Mouse (Mus musculus): Measurements from ENCODE around the gene Eln. TPM values are rescaled to one million over a fixed set of nuclear protein-coding genes. Genes with fewer than 3 reads are reported as not detected.

The Eln gene
- total RNA-seq, 2 experiments from 2014 or later: 17.6 to 31.6 TPM

DNA sequence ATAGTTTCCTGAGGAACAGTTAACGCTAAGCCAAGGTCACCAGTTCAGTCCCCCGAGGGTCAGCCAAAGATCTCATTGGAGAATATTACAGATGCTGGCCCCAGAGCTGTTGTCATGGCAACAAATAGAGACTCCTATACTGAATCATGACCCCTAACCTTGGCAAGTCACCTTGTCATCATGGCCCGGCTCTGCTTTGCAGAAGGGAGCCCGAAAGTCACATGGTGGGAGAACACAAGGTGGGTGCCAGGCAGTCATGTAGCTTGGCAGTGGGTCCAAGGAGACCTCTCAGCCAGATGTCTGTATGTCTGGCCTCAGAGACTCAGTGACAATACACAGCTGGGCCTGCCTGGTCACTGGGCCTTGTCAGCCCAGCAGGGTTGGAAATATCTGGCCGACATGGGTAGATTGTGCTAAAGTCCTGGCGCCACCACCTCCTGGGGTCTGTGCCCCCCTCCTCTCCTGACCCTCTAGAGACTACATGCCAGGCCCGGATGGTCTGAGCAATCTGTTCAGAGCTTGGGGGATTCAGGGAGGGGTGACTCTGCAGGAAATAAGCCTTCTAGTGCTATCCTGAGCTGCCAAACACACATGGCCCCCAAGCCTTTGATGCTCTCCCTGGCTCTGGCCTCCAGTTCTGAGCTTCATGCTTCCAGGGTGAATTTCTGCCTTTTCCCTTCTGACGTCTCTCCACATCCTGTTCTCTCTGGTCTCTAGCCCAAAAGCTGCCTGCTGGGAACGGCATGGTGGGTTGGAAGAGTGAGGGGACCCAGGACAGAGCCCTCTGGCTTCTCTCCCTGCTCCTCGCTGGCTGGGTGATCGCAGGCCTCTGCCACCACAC lies 6.4 kb downstream of the Eln start:
- TF ChIP-seq CTCF (IDR thresholded peaks at IDR 0.05): no peak
- DNase-seq: peak; percentile 41
- peak overlapping the region; percentile 34 for H3K4me3 ChIP-seq
- intact Hi-C loops (cut with DNase I): no loop called here
- H3K27ac ChIP-seq: peak overlapping the region; percentile 93

DNA sequence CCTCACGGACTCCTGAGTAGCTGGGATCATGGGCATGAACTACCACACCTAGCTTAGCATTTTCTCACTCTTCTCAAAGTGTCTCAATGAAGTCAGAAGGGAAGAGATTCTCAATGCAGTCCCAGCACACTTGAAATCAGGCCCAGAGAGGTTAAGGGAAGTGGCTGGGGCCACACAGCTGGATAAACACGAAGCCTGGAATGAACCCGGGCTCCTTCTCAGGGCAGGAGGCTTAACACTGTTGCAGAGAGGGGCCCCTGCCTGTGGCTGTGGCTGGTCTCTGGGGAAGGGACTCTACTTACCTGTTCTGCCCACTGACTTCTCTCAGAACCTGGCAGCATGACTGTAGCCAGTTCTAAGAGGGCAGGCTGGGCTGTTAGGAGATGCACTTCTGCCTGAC lies 7.2 kb downstream of the Eln start:
- DNase-seq: no peak
- Histone ChIP-seq H3K27ac (peak overlapping the region; percentile 58), H3K4me3 (no peak overlapping the region)
- intact Hi-C loops (cut with DNase I): no loop called here
- TF ChIP-seq CTCF (IDR thresholded peaks at IDR 0.05): no peak

DNA sequence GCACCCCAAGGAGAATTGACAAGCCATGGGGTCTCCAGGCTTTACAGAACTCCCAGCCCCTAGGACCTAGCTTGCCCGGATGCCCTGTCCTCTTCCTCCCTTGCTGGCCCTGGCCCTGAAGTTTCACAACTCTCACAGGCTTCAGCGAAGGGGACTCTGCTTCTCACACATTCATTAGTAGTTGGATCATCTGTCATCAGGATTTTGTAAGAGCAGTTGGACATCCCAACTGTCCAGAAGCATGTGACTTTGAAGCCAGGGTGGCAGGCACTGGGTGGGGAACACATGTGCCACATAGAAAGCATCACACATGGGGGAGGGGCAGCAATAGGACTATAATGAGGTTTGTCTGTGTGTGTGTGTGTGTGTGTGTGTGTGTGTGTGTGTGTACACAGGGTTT lies 12.2 kb downstream of the Eln start:
- TF ChIP-seq CTCF (IDR thresholded peaks at IDR 0.05): no peak
- Histone ChIP-seq H3K4me3 (no peak overlapping the region), H3K27ac (no peak overlapping the region)
- intact Hi-C loops (cut with DNase I): no loop called here
- no peak for DNase-seq

GRCm38 (mm10) chr5:134734072-134734471 lies 13.1 kb downstream of the Eln start:
- H3K27ac ChIP-seq: no peak overlapping the region
- no peak overlapping the region for H3K4me3 ChIP-seq
- TF ChIP-seq CTCF (IDR thresholded peaks at IDR 0.05): no peak
- intact Hi-C loops (cut with DNase I): no loop called here
- DNase-seq: no peak

DNA sequence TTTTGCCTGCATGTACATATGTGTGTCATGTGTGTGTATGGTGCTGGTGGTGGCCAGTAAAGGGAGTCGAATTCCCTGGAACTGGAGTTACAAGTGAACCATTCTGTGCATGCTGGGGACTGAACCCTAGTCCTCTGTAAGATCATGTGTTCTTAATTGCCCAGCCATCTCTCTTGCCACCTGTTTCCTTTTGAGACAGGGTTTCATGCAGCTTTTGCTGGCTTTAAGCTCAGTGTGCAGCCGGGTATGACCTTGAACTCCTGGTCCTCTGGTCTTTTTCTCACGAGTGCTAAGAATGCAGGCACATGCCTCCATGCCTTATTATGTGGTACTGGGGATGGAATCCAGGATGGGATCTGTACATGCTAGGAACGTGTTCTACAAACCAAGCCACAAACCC lies 13.9 kb downstream of the Eln start:
- no peak for DNase-seq
- TF ChIP-seq CTCF (IDR thresholded peaks at IDR 0.05): no peak
- no peak overlapping the region for H3K4me3 ChIP-seq
- intact Hi-C loops (cut with DNase I): no loop called here
- no peak overlapping the region for H3K27ac ChIP-seq

DNA sequence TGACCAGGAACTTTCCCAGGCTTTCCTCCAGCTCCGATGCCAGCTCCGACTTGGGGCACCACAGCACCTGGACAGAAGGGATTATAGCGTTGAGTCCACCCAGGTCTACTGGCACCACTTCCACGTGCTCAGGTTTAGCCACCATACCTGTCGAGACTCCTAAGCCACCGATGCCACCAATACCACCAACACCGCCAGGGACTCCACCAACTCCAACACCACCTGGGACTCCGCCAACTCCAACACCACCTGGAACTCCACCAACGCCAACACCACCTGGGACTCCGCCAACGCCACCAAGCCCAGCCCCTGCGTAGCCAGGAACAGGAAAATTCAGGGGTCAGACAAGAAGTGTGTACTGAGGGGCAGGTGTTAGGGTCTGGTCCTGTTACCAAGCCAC lies 18.0 kb downstream of the Eln start:
- Histone ChIP-seq H3K27ac (no peak overlapping the region), H3K4me3 (no peak overlapping the region)
- intact Hi-C loops (cut with DNase I): no loop called here
- DNase-seq: peak; percentile 25
- no peak for TF ChIP-seq CTCF (IDR thresholded peaks at IDR 0.05)

DNA sequence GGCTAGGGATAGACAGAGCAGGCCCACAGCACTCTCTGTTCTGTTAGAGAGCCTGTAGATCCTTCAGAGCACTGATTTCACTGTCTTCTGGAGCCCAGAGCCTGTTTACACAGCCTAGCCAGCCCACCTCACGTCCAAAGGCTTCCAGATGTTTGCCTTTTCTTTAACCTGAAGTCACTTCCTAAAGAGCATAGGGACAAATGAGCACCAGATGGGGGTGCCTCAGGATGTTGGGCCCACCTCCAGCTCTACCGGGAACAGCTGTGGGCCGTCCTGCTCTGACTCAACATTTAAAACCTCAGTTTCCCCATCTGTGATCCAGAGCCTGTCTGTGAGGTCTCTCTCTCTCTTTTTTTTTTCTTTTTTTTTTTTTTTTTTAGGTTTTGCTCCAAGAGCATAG lies 18.6 kb downstream of the Eln start:
- intact Hi-C loops (cut with DNase I): no loop called here
- Histone ChIP-seq H3K27ac (no peak overlapping the region), H3K4me3 (no peak overlapping the region)
- TF ChIP-seq CTCF (IDR thresholded peaks at IDR 0.05): no peak
- no peak for DNase-seq

- no peak overlapping the region for H3K27ac ChIP-seq
- H3K4me3 ChIP-seq: no peak overlapping the region
- no peak for DNase-seq
- intact Hi-C loops (cut with DNase I): no loop called here
- TF ChIP-seq CTCF (IDR thresholded peaks at IDR 0.05): no peak
These were observed 20.0 kb downstream of the Eln start for GRCm38 (mm10) chr5:134727001-134727639.

DNA sequence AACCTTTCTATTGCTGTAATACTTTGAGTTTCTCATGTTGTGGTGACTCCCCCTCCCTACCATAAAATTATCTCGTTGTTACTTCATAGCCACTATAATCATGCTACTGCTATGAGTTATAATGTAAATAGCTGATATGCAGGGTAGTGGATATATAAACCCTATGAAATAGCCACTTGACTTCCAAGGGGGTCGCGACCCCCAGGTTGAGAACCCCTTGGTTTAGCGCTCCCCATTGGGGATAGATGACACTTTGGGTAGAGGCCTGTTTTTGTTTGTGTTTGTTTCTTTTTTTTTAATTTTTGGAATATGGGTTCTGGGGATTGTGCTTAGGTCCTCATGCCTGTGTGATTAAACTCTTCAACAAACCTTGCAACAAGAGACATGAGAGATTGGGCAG lies 21.8 kb downstream of the Eln start:
- no peak for DNase-seq
- no peak overlapping the region for H3K27ac ChIP-seq
- no peak overlapping the region for H3K4me3 ChIP-seq
- TF ChIP-seq CTCF (IDR thresholded peaks at IDR 0.05): no peak
- intact Hi-C loops (cut with DNase I): no loop called here

DNA sequence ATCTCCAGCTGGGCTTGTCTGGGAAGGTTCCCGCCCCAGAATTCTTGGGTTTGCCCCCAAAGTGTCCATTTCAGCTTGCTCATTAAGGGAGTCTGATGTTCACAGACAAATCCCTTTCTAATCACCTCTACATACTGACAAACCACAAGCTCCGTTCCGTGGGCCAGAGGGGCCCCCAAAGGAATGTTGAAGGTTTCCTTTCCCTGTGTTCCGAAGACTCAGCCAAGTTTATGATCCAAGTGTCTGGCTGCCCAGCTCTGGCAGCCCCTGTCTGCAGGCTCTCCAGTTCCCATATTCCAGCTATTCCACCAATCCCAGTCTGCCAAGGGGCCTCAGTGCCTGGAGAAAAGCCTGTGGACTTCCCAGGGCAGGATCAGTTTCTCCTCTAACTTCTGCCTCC lies 27.1 kb downstream of the Eln start:
- H3K27ac ChIP-seq: no peak overlapping the region
- DNase-seq: no peak
- H3K4me3 ChIP-seq: no peak overlapping the region
- TF ChIP-seq CTCF (IDR thresholded peaks at IDR 0.05): no peak
- intact Hi-C loops (cut with DNase I): no loop called here

GRCm38 (mm10) chr5:134711076-134711475 lies 36.0 kb downstream of the Eln start:
- no peak; the same call in 1 of the 2 replicates for TF ChIP-seq CTCF (IDR thresholded peaks at IDR 0.05)
- intact Hi-C loops (cut with DNase I): no loop called here
- Histone ChIP-seq H3K27ac (no peak overlapping the region), H3K4me3 (no peak overlapping the region)
- DNase-seq: no peak

- DNase-seq: no peak
- Histone ChIP-seq H3K4me3 (no peak overlapping the region), H3K27ac (no peak overlapping the region)
- no peak for TF ChIP-seq CTCF (IDR thresholded peaks at IDR 0.05)
- intact Hi-C loops (cut with DNase I): no loop called here
These were observed 37.8 kb downstream of the Eln start for GRCm38 (mm10) chr5:134709275-134709674.

DNA sequence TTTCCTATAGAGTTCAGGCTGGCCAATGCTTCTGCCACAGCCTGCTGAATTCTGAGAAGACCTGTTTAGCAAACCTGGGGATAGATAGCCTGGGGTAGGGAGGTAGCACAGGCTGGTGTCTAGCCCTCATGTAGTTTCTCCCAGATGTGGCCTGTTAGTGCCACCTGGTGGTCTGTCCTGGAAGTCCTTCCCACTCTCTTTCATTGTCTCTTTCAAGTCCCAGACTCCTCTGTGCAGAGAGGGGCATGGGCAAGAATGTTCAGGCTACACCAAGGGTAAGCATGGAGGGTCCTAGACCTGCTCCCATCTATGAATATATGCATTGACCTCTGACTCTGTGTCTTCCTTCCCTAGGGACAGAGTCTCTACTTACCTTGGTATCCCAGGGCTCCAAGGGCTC lies 43.0 kb downstream of the Eln start:
- H3K4me3 ChIP-seq: no peak overlapping the region
- peak; percentile 77 for DNase-seq
- intact Hi-C loops (cut with DNase I): loop anchor here (1.0 to 2.0 kb wide), 4 partner anchors 35 to 210 kb away; no protein-coding TSS in a partner anchor
- H3K27ac ChIP-seq: no peak overlapping the region
- peak; percentile 95 for TF ChIP-seq CTCF (IDR thresholded peaks at IDR 0.05)

- TF ChIP-seq CTCF (IDR thresholded peaks at IDR 0.05): no peak
- Histone ChIP-seq H3K27ac (no peak overlapping the region), H3K4me3 (no peak overlapping the region)
- DNase-seq: no peak
- intact Hi-C loops (cut with DNase I): no loop called here
These were observed 51.6 kb downstream of the Eln start for GRCm38 (mm10) chr5:134695539-134695938.
